ENCODE assay signal across 22 mouse cellular contexts in genomic region chr14:61673184-61673583, GRCm38 (mm10).
A peak's percentile ranks its signal among the peaks of the same experiment; 100 is the strongest.
DNase-seq lines count a peak whose midpoint lies in the region; ATAC-seq and TF ChIP-seq lines count a peak whose summit lies in the region.
"Had no signal": no experiment of that assay in that cellular context is flagged by ENCODE, and none has a peak within 500 bp of the region (broad histone marks: within the 10 kb centered on the region; RNA-seq: fewer than 3 reads in every experiment).

No protein-coding gene starts in this region.

- peak; percentile 38 for DNase-seq in kidney, adult 2 months
- no peak for DNase-seq in kidney, postnatal 4 days
- DNase-seq in MEL (ENCODE audit: low read depth, low spot score) = peak; percentile 85
- DNase-seq in cerebellum, postnatal 14 days = no peak
- no peak for DNase-seq in spleen, adult 18-20 months
- DNase-seq: adrenal gland, postnatal 36 days; cerebellum, adult 11 months; cerebellum, adult 9-11 months; gastrocnemius, adult 2 months; kidney, postnatal 36 days; right cerebral cortex, adult 18-20 months; right cerebral cortex, postnatal 4 days had no signal

- H3K36me3 ChIP-seq in kidney, adult 2 months (ENCODE audit: control insufficient read depth, insufficient read depth, low read length) = no peaks in the 10 kb centered on the region; the same call in none of the 2 replicates
- H3K36me3 ChIP-seq in neural tube, embryonic 13.5 days = no peaks in the 10 kb centered on the region
- no peaks in the 10 kb centered on the region for H3K36me3 ChIP-seq in neural tube, embryonic 15.5 days
- H3K36me3 ChIP-seq in MEL (ENCODE audit: control insufficient read depth in 1 of 2, insufficient read depth in 2 of 2, low read length in 2 of 2) = peaks cover 0 to 16% of the 10 kb centered on the region in 2 experiments; a peak in 2 of 4 replicates
- H3K36me3 ChIP-seq: intestine, embryonic 15.5 days; neural tube, embryonic 12.5 days had no signal

- no peak overlapping the region for H3K4me2 ChIP-seq in neural tube, embryonic 13.5 days
- H3K4me2 ChIP-seq in neural tube, embryonic 15.5 days = no peak overlapping the region
- H3K4me2 ChIP-seq: forebrain, embryonic 13.5 days; heart, embryonic 11.5 days; intestine, embryonic 15.5 days; neural tube, embryonic 12.5 days had no signal

- H3K79me2 ChIP-seq in MEL (ENCODE audit: control insufficient read depth, insufficient read depth, low read length, poor library complexity) = peaks cover 10% of the 10 kb centered on the region

- H3K4me1 ChIP-seq in kidney, adult 2 months (ENCODE audit: control insufficient read depth, insufficient read depth, low read length) = 0 out of 2 replicates have a peak, but pooled peaks cover 3% of the 10 kb centered on the region
- peaks cover 13% of the 10 kb centered on the region for H3K4me1 ChIP-seq in neural tube, embryonic 13.5 days (replicated peaks)
- no peaks in the 10 kb centered on the region for H3K4me1 ChIP-seq in neural tube, embryonic 15.5 days
- peaks cover 5 to 11% of the 10 kb centered on the region in 2 experiments; a peak in 3 of 4 replicates for H3K4me1 ChIP-seq in MEL (ENCODE audit: control insufficient read depth in 1 of 2, insufficient read depth in 2 of 2, low read length in 2 of 2)
- H3K4me1 ChIP-seq: intestine, embryonic 15.5 days; midbrain, embryonic 10.5 days; neural tube, embryonic 12.5 days had no signal

- H3K9ac ChIP-seq in neural tube, embryonic 13.5 days = no peak overlapping the region
- H3K9ac ChIP-seq in neural tube, embryonic 15.5 days (replicated peaks) = no peak overlapping the region
- H3K9ac ChIP-seq in MEL (ENCODE audit: control insufficient read depth, low read depth, low read length, poor library complexity, severe bottlenecking) = no peak overlapping the region
- H3K9ac ChIP-seq: forebrain, embryonic 13.5 days; intestine, embryonic 15.5 days; neural tube, embryonic 12.5 days had no signal

- no peak for ATAC-seq in neural tube, embryonic 13.5 days (ENCODE audit: low read depth)
- no peak for ATAC-seq in neural tube, embryonic 15.5 days (ENCODE audit: low FRiP score)
- peak; percentile 68 for ATAC-seq in inflammation-experienced regulatory T-cells, adult 6 months
- ATAC-seq: forebrain, embryonic 13.5 days; intestine, embryonic 15.5 days; lung, postnatal 0 days; Patski had no signal

- peak in 1 of 2 experiments; percentile 39; a peak in 1 of 4 replicates for TF ChIP-seq EP300 in MEL (IDR thresholded peaks at IDR 0.05; ENCODE audit: low read depth in 1 of 2, low read length in 2 of 2)

- 54% methylated on average over 2 of the region's 2 CpGs for WGBS in kidney, adult 2 months
- 48% methylated on average over 2 of the region's 2 CpGs for WGBS in neural tube, embryonic 13.5 days
- WGBS in neural tube, embryonic 15.5 days = 44% methylated on average over 2 of the region's 2 CpGs

- TF ChIP-seq POLR2A in kidney, adult 2 months (IDR thresholded peaks at IDR 0.05; ENCODE audit: low read depth, low read length) = no peak
- no peak for TF ChIP-seq POLR2A in MEL (IDR thresholded peaks at IDR 0.05; ENCODE audit: control insufficient read depth in 1 of 2, insufficient read depth in 1 of 2, low read depth in 1 of 2, low read length in 2 of 2, poor library complexity in 1 of 2)

- no peak for TF ChIP-seq CTCF in kidney, adult 2 months (conservative IDR thresholded peaks at IDR 0.05; ENCODE audit: insufficient read depth, insufficient read length, low read depth, low read length)
- no peak for TF ChIP-seq CTCF in MEL (IDR thresholded peaks at IDR 0.05 in 2 of 3, conservative IDR thresholded peaks at IDR 0.05 in 1 of 3; ENCODE audit: control insufficient read depth in 1 of 3, insufficient read depth in 1 of 3, low read depth in 2 of 3, low read length in 3 of 3, poor library complexity in 1 of 3, severe bottlenecking in 1 of 3)

- no peaks in the 10 kb centered on the region for H3K27me3 ChIP-seq in kidney, adult 2 months (replicated peaks; ENCODE audit: control insufficient read depth, insufficient read depth, low read length)
- no peaks in the 10 kb centered on the region for H3K27me3 ChIP-seq in neural tube, embryonic 13.5 days
- H3K27me3 ChIP-seq in neural tube, embryonic 15.5 days (replicated peaks) = no peaks in the 10 kb centered on the region
- H3K27me3 ChIP-seq in MEL (ENCODE audit: control insufficient read depth in 1 of 2, insufficient read depth in 2 of 2, low read length in 2 of 2) = no peaks in the 10 kb centered on the region
- H3K27me3 ChIP-seq: forebrain, embryonic 13.5 days; intestine, embryonic 15.5 days; neural tube, embryonic 12.5 days; Patski had no signal

- no peaks in the 10 kb centered on the region for H3K9me3 ChIP-seq in neural tube, embryonic 13.5 days
- H3K9me3 ChIP-seq in neural tube, embryonic 15.5 days (replicated peaks) = no peaks in the 10 kb centered on the region
- H3K9me3 ChIP-seq in MEL (replicated peaks; ENCODE audit: insufficient read depth, low read length) = no peaks in the 10 kb centered on the region
- H3K9me3 ChIP-seq: forebrain, embryonic 13.5 days; intestine, embryonic 15.5 days; midbrain, embryonic 10.5 days; neural tube, embryonic 12.5 days had no signal

- no peak overlapping the region for H3K27ac ChIP-seq in kidney, adult 2 months (ENCODE audit: insufficient read depth, low read depth, low read length)
- H3K27ac ChIP-seq in neural tube, embryonic 13.5 days (replicated peaks) = 0 out of 2 replicates have a peak overlapping the region, but pooled peaks have one; percentile 2
- no peak overlapping the region for H3K27ac ChIP-seq in neural tube, embryonic 15.5 days (replicated peaks)
- peak overlapping the region; percentile 24; the same call in 1 of the 2 replicates for H3K27ac ChIP-seq in MEL (ENCODE audit: control insufficient read depth, low read depth, low read length)
- H3K27ac ChIP-seq: forebrain, embryonic 13.5 days; gastrocnemius, adult 2 months; intestine, embryonic 15.5 days; midbrain, embryonic 10.5 days; neural tube, embryonic 12.5 days had no signal

- no peak for TF ChIP-seq RAD21 in MEL (IDR thresholded peaks at IDR 0.05; ENCODE audit: low read depth, low read length)

- no peak overlapping the region for H3K4me3 ChIP-seq in kidney, adult 2 months (ENCODE audit: insufficient read depth, low read depth, low read length)
- no peak overlapping the region for H3K4me3 ChIP-seq in neural tube, embryonic 13.5 days
- H3K4me3 ChIP-seq in neural tube, embryonic 15.5 days (replicated peaks) = no peak overlapping the region
- H3K4me3 ChIP-seq in MEL (ENCODE audit: control insufficient read depth in 1 of 2, insufficient read depth in 1 of 2, low read depth in 2 of 2, low read length in 2 of 2) = no peak overlapping the region
- H3K4me3 ChIP-seq: forebrain, embryonic 13.5 days; gastrocnemius, adult 2 months; intestine, embryonic 15.5 days; midbrain, embryonic 10.5 days; neural tube, embryonic 12.5 days had no signal

TF ChIP-seq in MEL, 35 proteins besides CTCF, POLR2A, EP300 and RAD21:
- no peak for TF ChIP-seq NELFE (IDR thresholded peaks at IDR 0.05; ENCODE audit: low read depth, low read length)
- no peak for TF ChIP-seq ETS1 (IDR thresholded peaks at IDR 0.05; ENCODE audit: low read depth, low read length)
- no peak for TF ChIP-seq POLR2AphosphoS2 (IDR thresholded peaks at IDR 0.05; ENCODE audit: low read length)
- TF ChIP-seq MYC (IDR thresholded peaks at IDR 0.05; ENCODE audit: low read depth, low read length) = no peak
- TF ChIP-seq TAL1 (IDR thresholded peaks at IDR 0.05; ENCODE audit: low read length) = no peak
- no peak for TF ChIP-seq HCFC1 (IDR thresholded peaks at IDR 0.05; ENCODE audit: low read depth, low read length)
- no peak for TF ChIP-seq USF2 (IDR thresholded peaks at IDR 0.05; ENCODE audit: borderline replicate concordance in 1 of 2, insufficient read depth in 1 of 2, low read depth in 1 of 2, low read length in 2 of 2)
- no peak for TF ChIP-seq MXI1 (IDR thresholded peaks at IDR 0.05; ENCODE audit: low read depth, low read length)
- no peak for TF ChIP-seq MAFK (IDR thresholded peaks at IDR 0.05; ENCODE audit: borderline replicate concordance, low read depth, low read length)
- TF ChIP-seq RCOR1 (IDR thresholded peaks at IDR 0.05; ENCODE audit: low read depth, low read length) = no peak
- no peak for TF ChIP-seq JUND (IDR thresholded peaks at IDR 0.05; ENCODE audit: low read depth, low read length)
- no peak for TF ChIP-seq NRF1 (IDR thresholded peaks at IDR 0.05; ENCODE audit: insufficient read depth, low read depth, low read length, poor library complexity, severe bottlenecking)
- no peak for TF ChIP-seq BHLHE40 (IDR thresholded peaks at IDR 0.05; ENCODE audit: borderline replicate concordance, low read depth, low read length)
- no peak for TF ChIP-seq GATA1 (IDR thresholded peaks at IDR 0.05; ENCODE audit: low read depth, low read length)
- no peak for TF ChIP-seq SMC3 (IDR thresholded peaks at IDR 0.05; ENCODE audit: low read depth, low read length)
- TF ChIP-seq MEF2A (IDR thresholded peaks at IDR 0.05; ENCODE audit: extremely low read depth, insufficient replicate concordance, low read depth, low read length, poor library complexity, severe bottlenecking) = no peak
- TF ChIP-seq ZMIZ1 (IDR thresholded peaks at IDR 0.05; ENCODE audit: low read depth, low read length) = no peak
- TF ChIP-seq CHD1 (IDR thresholded peaks at IDR 0.05; ENCODE audit: low read depth, low read length) = no peak
- TF ChIP-seq ZC3H11A (IDR thresholded peaks at IDR 0.05; ENCODE audit: low read depth, low read length) = no peak

Comparison
In these comparisons a context has a peak if more than half of its experiments do, and no peak if none do; other contexts are left out.
1. DNase-seq: peak in kidney, adult 2 months (single experiment) and MEL (single experiment); none in kidney, postnatal 4 days (0 of 2), cerebellum, postnatal 14 days (0 of 2) and spleen, adult 18-20 months (0 of 2).
2. H3K27ac ChIP-seq: peak in neural tube, embryonic 13.5 days (single experiment) and MEL (single experiment); none in kidney, adult 2 months (single experiment) and neural tube, embryonic 15.5 days (single experiment).